8 mouse cellular contexts compared by ENCODE assay signal in the genomic region with DNA sequence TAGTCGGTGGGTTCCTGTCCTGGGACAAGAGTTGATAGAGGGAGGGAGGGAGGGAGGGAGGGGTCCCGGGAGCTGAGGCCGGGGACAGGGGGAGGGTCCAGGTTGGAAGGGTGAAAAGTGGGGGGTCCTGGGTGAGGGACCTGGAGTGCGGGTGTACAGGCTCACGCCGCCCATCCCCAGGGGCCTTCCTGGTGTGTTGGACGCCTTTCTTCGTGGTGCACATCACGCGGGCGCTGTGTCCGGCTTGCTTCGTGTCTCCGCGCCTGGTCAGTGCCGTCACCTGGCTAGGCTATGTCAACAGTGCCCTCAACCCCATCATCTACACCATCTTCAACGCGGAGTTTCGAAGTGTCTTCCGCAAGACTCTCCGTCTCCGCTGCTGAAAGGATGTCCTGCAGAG. TPM values are rescaled to one million over a fixed set of nuclear protein-coding genes. Genes with fewer than 3 reads are reported as not detected.
DNase-seq lines count a peak whose midpoint lies in the region; ATAC-seq and TF ChIP-seq lines count a peak whose summit lies in the region.

No protein-coding gene starts in this region.

- no peak for TF ChIP-seq CTCF in heart, adult 2 months (IDR thresholded peaks at IDR 0.05)

- peaks cover 7% of the 10 kb centered on the region; the same call in 1 of the 2 replicates for H3K36me3 ChIP-seq in heart, embryonic 11.5 days (ENCODE audit: control insufficient read depth, insufficient read depth, low read length)
- no peaks in the 10 kb centered on the region for H3K36me3 ChIP-seq in heart, adult 2 months (ENCODE audit: control insufficient read depth, insufficient read depth, low read length)
- H3K36me3 ChIP-seq in ES-E14 (ENCODE audit: control insufficient read depth, insufficient read depth, low read length, poor library complexity, severe bottlenecking): peaks cover 8% of the 10 kb centered on the region; the same call in 1 of the 2 replicates
- peaks cover 25% of the 10 kb centered on the region for H3K36me3 ChIP-seq in hindbrain, embryonic 12.5 days
- H3K36me3 ChIP-seq in megakaryocyte, embryonic 14.5 days (replicated peaks; ENCODE audit: low read length): peaks cover 28% of the 10 kb centered on the region

- H3K4me2 ChIP-seq in heart, embryonic 11.5 days: peak overlapping the region; percentile 73
- H3K4me2 ChIP-seq in hindbrain, embryonic 12.5 days (replicated peaks): peak overlapping the region; percentile 63

- no peaks in the 10 kb centered on the region for H3K79me2 ChIP-seq in heart, adult 2 months (replicated peaks; ENCODE audit: control insufficient read depth, insufficient read depth, low read length)

- no peak for DNase-seq in heart, adult 2 months
- no peak for DNase-seq in ES-E14 (ENCODE audit: low read depth, low spot score)
- DNase-seq in cerebellum, postnatal 4 days (ENCODE audit: low spot score in 2 of 2): no peak
- DNase-seq in layer of hippocampus, adult 11-12 months (ENCODE audit: low spot score): no peak

- in situ Hi-C loops in ES-E14 (cut with MboI; ENCODE audit: low sequenced_read_pairs in 2 of 2, unreplicated experiment in 2 of 2): no loop called here

- H3K9me3 ChIP-seq in heart, embryonic 11.5 days (replicated peaks; ENCODE audit: control insufficient read depth, low read length): no peaks in the 10 kb centered on the region
- H3K9me3 ChIP-seq in ES-E14 (ENCODE audit: control insufficient read depth, insufficient read depth, low read depth, low read length): no peaks in the 10 kb centered on the region
- H3K9me3 ChIP-seq in hindbrain, embryonic 12.5 days (replicated peaks): no peaks in the 10 kb centered on the region
- no peaks in the 10 kb centered on the region for H3K9me3 ChIP-seq in megakaryocyte, embryonic 14.5 days

- 8% methylated on average over 21 of the region's 22 CpGs for WGBS in heart, embryonic 11.5 days (ENCODE audit: insufficient replicate concordance)
- 10% methylated on average over 22 of the region's 22 CpGs for WGBS in heart, adult 2 months
- 7% methylated on average over 22 of the region's 22 CpGs for whole genome bisulfite sequencing in hindbrain, embryonic 12.5 days

- H3K9ac ChIP-seq in heart, embryonic 11.5 days (ENCODE audit: low read depth, low read length): no peak overlapping the region
- H3K9ac ChIP-seq in heart, adult 2 months (ENCODE audit: low read depth, low read length): no peak overlapping the region
- H3K9ac ChIP-seq in ES-E14 (ENCODE audit: insufficient read depth, low read depth, low read length, poor library complexity, severe bottlenecking): peak overlapping the region; percentile 55; the same call in 1 of the 2 replicates
- H3K9ac ChIP-seq in hindbrain, embryonic 12.5 days: no peak overlapping the region

- ATAC-seq in heart, embryonic 11.5 days (replicated peaks; ENCODE audit: insufficient number of reproducible peaks, low FRiP score, low TSS enrichment): no peak
- 0 out of 2 replicates have a peak, but pooled peaks have one; percentile 8 for ATAC-seq in hindbrain, embryonic 12.5 days (ENCODE audit: low FRiP score)
- no peak for ATAC-seq in activated CD4-positive, CD25-positive, alpha-beta regulatory T cell, adult 4 months

- H3K4me1 ChIP-seq in heart, embryonic 11.5 days (ENCODE audit: control insufficient read depth, insufficient read depth, low read length): peaks cover 22% of the 10 kb centered on the region
- H3K4me1 ChIP-seq in heart, adult 2 months (ENCODE audit: control insufficient read depth, insufficient read depth, low read length): peaks cover 4% of the 10 kb centered on the region
- peaks cover 0 to 11% of the 10 kb centered on the region in 2 experiments; a peak in 1 of 4 replicates for H3K4me1 ChIP-seq in ES-E14 (ENCODE audit: control insufficient read depth in 2 of 2, insufficient read depth in 2 of 2, low read length in 2 of 2, poor library complexity in 1 of 2)
- H3K4me1 ChIP-seq in hindbrain, embryonic 12.5 days: peaks cover 30% of the 10 kb centered on the region
- H3K4me1 ChIP-seq in megakaryocyte, embryonic 14.5 days: peaks cover 48% of the 10 kb centered on the region

- no peak for TF ChIP-seq POLR2A in heart, adult 2 months (IDR thresholded peaks at IDR 0.05; ENCODE audit: insufficient read depth, low read depth, low read length)

- intact Hi-C loops in heart, adult 2 months (cut with DNase I): no loop called here

- H3K4me3 ChIP-seq in heart, embryonic 11.5 days (ENCODE audit: low read depth, low read length): peak overlapping the region; percentile 32
- no peak overlapping the region for H3K4me3 ChIP-seq in heart, adult 2 months
- peak overlapping the region; percentile 14 to 62 for H3K4me3 ChIP-seq in ES-E14 (ENCODE audit: insufficient read depth in 1 of 2, low read depth in 1 of 2, low read length in 2 of 2, poor library complexity in 1 of 2, severe bottlenecking in 1 of 2)
- H3K4me3 ChIP-seq in hindbrain, embryonic 12.5 days: peak overlapping the region; percentile 36
- peak overlapping the region; percentile 88 for H3K4me3 ChIP-seq in megakaryocyte, embryonic 14.5 days (replicated peaks)

- H3K27ac ChIP-seq in heart, embryonic 11.5 days (ENCODE audit: low read depth, low read length): no peak overlapping the region
- no peak overlapping the region for H3K27ac ChIP-seq in heart, adult 2 months
- no peak overlapping the region for H3K27ac ChIP-seq in ES-E14 (ENCODE audit: insufficient read depth, low read depth, low read length, poor library complexity, severe bottlenecking)
- no peak overlapping the region for H3K27ac ChIP-seq in hindbrain, embryonic 12.5 days

- TF ChIP-seq EP300 in heart, adult 2 months (IDR thresholded peaks at IDR 0.05; ENCODE audit: insufficient read depth, low read depth, low read length): no peak

- peaks cover 58% of the 10 kb centered on the region for H3K27me3 ChIP-seq in heart, embryonic 11.5 days (ENCODE audit: control insufficient read depth, insufficient read depth, low read length)
- peaks cover 16% of the 10 kb centered on the region for H3K27me3 ChIP-seq in heart, adult 2 months (ENCODE audit: control insufficient read depth, insufficient read depth, low read length)
- peaks cover 67% of the 10 kb centered on the region for H3K27me3 ChIP-seq in hindbrain, embryonic 12.5 days
- peaks cover 70% of the 10 kb centered on the region for H3K27me3 ChIP-seq in megakaryocyte, embryonic 14.5 days (replicated peaks)

TF ChIP-seq in ES-E14, 5 proteins besides CTCF, POLR2A, EP300 and RAD21:
- no peak for TF ChIP-seq HCFC1 (IDR thresholded peaks at IDR 0.05; ENCODE audit: borderline replicate concordance, insufficient read depth, low read length)
- TF ChIP-seq ZNF384 (IDR thresholded peaks at IDR 0.05; ENCODE audit: low read depth, low read length): no peak
- TF ChIP-seq CHD2 (IDR thresholded peaks at IDR 0.05; ENCODE audit: low read depth, low read length): no peak
- no peak for TF ChIP-seq MAFK (IDR thresholded peaks at IDR 0.05; ENCODE audit: insufficient read depth, low read depth, low read length)
- no peak for TF ChIP-seq ZC3H11A (IDR thresholded peaks at IDR 0.05; ENCODE audit: borderline replicate concordance, low read depth, low read length)

RNA-seq across cellular contexts. Expression of a gene that starts 2.7 kb away (rescaled TPM):
- polyA plus RNA-seq in heart, embryonic 11.5 days (2014; fragmentation: Nextera tagmentation; extraction: Ambion mirVana): 0.10 and 0.17 TPM in 2 replicates
- not detected for total RNA-seq in heart, adult 2 months (2021)
- 0.04 TPM in 1 of 2 replicates, not detected in the other for polyA plus RNA-seq in heart, adult 2 months (2012; rRNA removed)
- 0.76 and 0.95 TPM in 2 replicates for total RNA-seq in ES-E14 (2012; rRNA removed)
- 0.81 and 0.86 TPM in 2 replicates for polyA plus RNA-seq in hindbrain, embryonic 12.5 days (2016; fragmentation: Nextera tagmentation; extraction: Ambion mirVana)
- polyA plus RNA-seq in megakaryocyte, embryonic 14.5 days (2012; ENCODE audit: insufficient read depth, low replicate concordance): 0.04 TPM in 1 of 2 replicates, not detected in the other
- not detected for polyA plus RNA-seq in activated CD4-positive, CD25-positive, alpha-beta regulatory T cell, adult 4 months (2017; shearing (Covaris generic))

RNA-seq across cellular contexts. Expression of a gene that starts 15.5 kb away (rescaled TPM):
- 2.2 and 3.0 TPM in 2 replicates for polyA plus RNA-seq in heart, embryonic 11.5 days (2014; fragmentation: Nextera tagmentation; extraction: Ambion mirVana)
- total RNA-seq in heart, adult 2 months (2021): not detected
- polyA plus RNA-seq in heart, adult 2 months (2012; rRNA removed): not detected in 2 replicates
- 12.0 and 31.9 TPM in 2 replicates for total RNA-seq in ES-E14 (2012; rRNA removed)
- 2.4 and 2.7 TPM in 2 replicates for polyA plus RNA-seq in hindbrain, embryonic 12.5 days (2016; fragmentation: Nextera tagmentation; extraction: Ambion mirVana)
- not detected in 2 replicates for polyA plus RNA-seq in megakaryocyte, embryonic 14.5 days (2012; ENCODE audit: insufficient read depth, low replicate concordance)
- not detected for polyA plus RNA-seq in activated CD4-positive, CD25-positive, alpha-beta regulatory T cell, adult 4 months (2017; shearing (Covaris generic))

RNA-seq across cellular contexts. Expression of a gene that starts 17.9 kb away (rescaled TPM):
- polyA plus RNA-seq in heart, embryonic 11.5 days (2014; fragmentation: Nextera tagmentation; extraction: Ambion mirVana): not detected in 2 replicates
- total RNA-seq in heart, adult 2 months (2021): not detected
- polyA plus RNA-seq in heart, adult 2 months (2012; rRNA removed): 0.26 TPM in 1 of 2 replicates, not detected in the other
- total RNA-seq in ES-E14 (2012; rRNA removed): 0.13 and 0.26 TPM in 2 replicates
- polyA plus RNA-seq in hindbrain, embryonic 12.5 days (2016; fragmentation: Nextera tagmentation; extraction: Ambion mirVana): not detected in 2 replicates
- polyA plus RNA-seq in megakaryocyte, embryonic 14.5 days (2012; ENCODE audit: insufficient read depth, low replicate concordance): not detected in 2 replicates
- not detected for polyA plus RNA-seq in activated CD4-positive, CD25-positive, alpha-beta regulatory T cell, adult 4 months (2017; shearing (Covaris generic))

RNA-seq across cellular contexts. Expression of a gene that starts 28.2 kb away (rescaled TPM):
- 0.99 and 1.2 TPM in 2 replicates for polyA plus RNA-seq in heart, embryonic 11.5 days (2014; fragmentation: Nextera tagmentation; extraction: Ambion mirVana)
- total RNA-seq in heart, adult 2 months (2021): 1 to 10 TPM; 3.3 to 3.4 TPM
- 24.6 and 25.2 TPM in 2 replicates for polyA plus RNA-seq in heart, adult 2 months (2012; rRNA removed)
- 0.58 and 0.67 TPM in 2 replicates for total RNA-seq in ES-E14 (2012; rRNA removed)
- 1.1 and 1.5 TPM in 2 replicates for polyA plus RNA-seq in hindbrain, embryonic 12.5 days (2016; fragmentation: Nextera tagmentation; extraction: Ambion mirVana)
- 154 and 188 TPM in 2 replicates for polyA plus RNA-seq in megakaryocyte, embryonic 14.5 days (2012; ENCODE audit: insufficient read depth, low replicate concordance)
- 100 to 1,000 TPM in 1 of 2 experiments, 10 to 100 TPM in 1; 92.0 to 108 TPM for polyA plus RNA-seq in activated CD4-positive, CD25-positive, alpha-beta regulatory T cell, adult 4 months (2017; shearing (Covaris generic))

RNA-seq across cellular contexts. Expression of a gene that starts 33.0 kb away (rescaled TPM):
- polyA plus RNA-seq in heart, embryonic 11.5 days (2014; fragmentation: Nextera tagmentation; extraction: Ambion mirVana): 40.2 and 42.5 TPM in 2 replicates
- 10 to 100 TPM; 10.8 to 13.5 TPM for total RNA-seq in heart, adult 2 months (2021)
- polyA plus RNA-seq in heart, adult 2 months (2012; rRNA removed): 9.7 and 9.8 TPM in 2 replicates
- 23.7 and 31.1 TPM in 2 replicates for total RNA-seq in ES-E14 (2012; rRNA removed)
- 96.5 and 96.6 TPM in 2 replicates for polyA plus RNA-seq in hindbrain, embryonic 12.5 days (2016; fragmentation: Nextera tagmentation; extraction: Ambion mirVana)
- polyA plus RNA-seq in megakaryocyte, embryonic 14.5 days (2012; ENCODE audit: insufficient read depth, low replicate concordance): 52.9 and 121 TPM in 2 replicates
- polyA plus RNA-seq in activated CD4-positive, CD25-positive, alpha-beta regulatory T cell, adult 4 months (2017; shearing (Covaris generic)): 10 to 100 TPM; 17.1 to 22.5 TPM
